Mouse (Mus musculus) liver, embryonic 12.5 days (tissue): ENCODE results near the gene Sypl. TPM values are rescaled to one million over a fixed set of nuclear protein-coding genes. Genes with fewer than 3 reads are reported as not detected.
"Not testable (repeated sequence)": the region's sequence is repeated elsewhere in the genome, so short reads cannot be mapped to it uniquely, and the experiment has no call there.

ENCODE experiments used
- ATAC-seq: fragments of 200-750 bp; cut with Nextera tagmentation; 2 replicates; pipeline ENCODE4 v1.8.0; 2017; ENCODE audit warnings: moderate number of reproducible peaks, mild to moderate bottlenecking, moderate library complexity
- H3K27ac ChIP-seq: fragments of 300-500 bp; sonication (generic); 2 replicates; pipeline ENCODE4 v1.5.1; 2016; ENCODE audit warnings: mild to moderate bottlenecking
- H3K27me3 ChIP-seq: fragments of 300-500 bp; sonication (generic); replicated peaks from 2 replicates; pipeline ENCODE4 v1.6.1; 2016; ENCODE audit warnings: mild to moderate bottlenecking, moderate library complexity
- H3K36me3 ChIP-seq: fragments of 300-500 bp; sonication (generic); 2 replicates; pipeline ENCODE4 v1.6.1; 2016; ENCODE audit warnings: mild to moderate bottlenecking, moderate library complexity
- H3K4me1 ChIP-seq: fragments of 300-500 bp; sonication (generic); 2 replicates; pipeline ENCODE4 v1.6.1; 2016
- H3K4me2 ChIP-seq: fragments of 300-500 bp; sonication (generic); 2 replicates; pipeline ENCODE4 v1.6.1; 2016; ENCODE audit warnings: mild to moderate bottlenecking, moderate library complexity
- H3K4me3 ChIP-seq: fragments of 300-500 bp; sonication (generic); 2 replicates; pipeline ENCODE4 v1.5.1; 2016; ENCODE audit warnings: mild to moderate bottlenecking, moderate library complexity
- H3K9ac ChIP-seq: fragments of 300-500 bp; sonication (generic); 2 replicates; pipeline ENCODE4 v1.6.1; 2016; ENCODE audit warnings: mild to moderate bottlenecking, moderate library complexity
- H3K9me3 ChIP-seq: fragments of 300-500 bp; sonication (generic); replicated peaks from 2 replicates; pipeline ENCODE4 v1.6.1; 2016; ENCODE audit warnings: mild to moderate bottlenecking, moderate library complexity
- WGBS: fragments of 180-500 bp; shearing (Covaris S2); methylation state at CpG from one replicate; pipeline ENCODE4 v1.1.7; 2016; ENCODE audit not compliant: insufficient replicate concordance; 5-methylcytosine and 5-hydroxymethylcytosine counted together
- polyA plus RNA-seq: library from polyadenylated mRNA; unstranded; fragments of >200 nt; fragmentation: Nextera tagmentation; extraction: Ambion mirVana; gene quantifications from 2 replicates; pipeline ENCODE4 v1.2.1, GENCODE M21; 2016

Sypl gene
- polyA plus RNA-seq, 1 experiment from 2014 or later, result 51.2 TPM

DNA sequence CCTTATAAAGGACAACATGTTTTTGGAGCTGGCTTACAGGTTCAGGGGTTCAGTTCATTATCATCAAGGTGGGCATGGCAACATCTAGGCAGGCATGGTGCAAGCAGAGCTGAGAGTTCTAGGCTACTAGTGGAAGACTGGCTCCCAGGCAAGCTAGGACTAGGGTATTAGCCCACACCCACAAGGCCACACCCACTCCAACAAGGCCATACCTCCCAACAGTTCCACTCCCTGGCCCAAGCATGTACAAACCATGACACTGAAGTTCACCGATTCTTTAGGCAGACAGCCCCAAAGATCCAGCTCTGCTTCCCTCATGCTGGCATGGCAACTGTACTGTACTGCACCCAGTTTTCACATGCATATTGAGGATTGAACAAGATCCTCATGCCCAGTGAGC, 29.4 kb downstream of the Sypl start:
- Histone ChIP-seq H3K4me3 (no peak overlapping the region), H3K4me2 (no peak overlapping the region), H3K4me1 (no peaks in the 10 kb centered on the region), H3K36me3 (peaks cover 5% of the 10 kb centered on the region; the same call in 1 of the 2 replicates), H3K27me3 (no peaks in the 10 kb centered on the region), H3K9me3 (no peaks in the 10 kb centered on the region), H3K9ac (no peak overlapping the region), H3K27ac (no peak overlapping the region)
- no peak for ATAC-seq
- 79% methylated on average over 1 of the region's 1 CpGs for WGBS

DNA sequence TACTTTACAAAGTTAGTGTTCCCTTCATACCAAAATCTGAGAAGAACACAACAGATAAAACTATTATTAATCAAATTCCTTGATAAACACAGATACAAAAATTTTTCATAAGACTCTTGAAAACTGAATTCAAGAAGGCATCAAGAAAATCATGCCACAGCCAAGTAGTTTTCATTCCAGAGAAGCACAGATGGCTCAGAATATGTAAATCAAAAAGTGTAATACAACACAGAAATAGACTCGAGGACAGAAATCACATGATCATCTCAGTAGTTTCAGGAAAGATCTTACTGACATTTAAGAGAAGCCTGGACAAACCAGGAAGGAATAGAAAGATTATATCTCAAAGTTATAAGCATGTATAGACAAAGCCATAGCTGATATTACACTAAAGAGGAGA, 32.6 kb downstream of the Sypl start:
- no peak overlapping the region for H3K4me3 ChIP-seq
- H3K27ac ChIP-seq, result no peak overlapping the region
- no peaks in the 10 kb centered on the region for H3K27me3 ChIP-seq
- H3K4me1 ChIP-seq, result no peaks in the 10 kb centered on the region
- no peak overlapping the region for H3K4me2 ChIP-seq
- H3K9ac ChIP-seq, result no peak overlapping the region
- WGBS, result 51% methylated on average over 1 of the region's 1 CpGs
- ATAC-seq, result no peak
- no peaks in the 10 kb centered on the region for H3K9me3 ChIP-seq
- no peaks in the 10 kb centered on the region for H3K36me3 ChIP-seq

DNA sequence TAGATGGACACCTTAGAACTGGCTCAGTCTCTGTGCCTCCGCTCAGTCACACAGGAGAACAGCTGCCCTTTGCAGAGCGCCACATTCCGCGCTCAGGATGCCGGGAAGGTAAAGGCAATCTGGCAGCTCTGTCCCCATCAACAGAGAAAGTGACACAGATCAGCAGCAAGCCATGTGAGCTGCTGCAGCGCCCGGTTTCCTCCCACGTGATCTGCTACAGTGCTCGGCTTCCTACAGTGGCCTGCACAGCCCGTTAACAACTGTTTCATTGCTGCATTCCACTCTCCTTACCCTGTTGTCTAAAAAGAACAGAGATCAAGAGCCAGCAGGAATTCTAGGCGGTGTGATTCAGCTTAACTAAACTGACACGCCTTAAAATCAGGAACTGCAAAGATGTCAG, 36.0 kb downstream of the Sypl start:
- Histone ChIP-seq H3K9ac (no peak overlapping the region), H3K27me3 (0 out of 2 replicates have a peak, but pooled peaks cover 5% of the 10 kb centered on the region), H3K4me2 (no peak overlapping the region), H3K27ac (no peak overlapping the region), H3K36me3 (no peaks in the 10 kb centered on the region), H3K9me3 (no peaks in the 10 kb centered on the region), H3K4me3 (no peak overlapping the region), H3K4me1 (no peaks in the 10 kb centered on the region)
- WGBS, result 61% methylated on average over 12 of the region's 12 CpGs
- ATAC-seq, result no peak

DNA sequence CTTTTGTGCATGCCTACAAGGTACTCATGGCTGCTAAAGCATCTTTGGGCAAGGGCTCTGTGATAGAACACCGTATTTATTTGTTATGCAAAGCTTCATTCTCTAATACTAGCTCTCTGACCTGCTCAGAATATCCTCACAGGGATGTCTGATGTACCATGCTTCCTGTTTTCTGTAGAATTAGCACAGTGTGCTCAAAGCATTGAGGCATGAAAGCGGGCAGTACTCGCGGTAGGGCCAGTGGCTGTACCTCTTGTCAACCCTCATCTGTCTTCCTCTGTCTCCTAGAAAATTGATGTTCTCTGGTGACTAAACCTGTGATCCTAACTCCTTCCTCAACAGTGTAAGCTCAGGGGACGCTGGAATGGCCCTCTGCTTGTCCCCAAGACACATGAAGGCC, 40.4 kb downstream of the Sypl start:
- ATAC-seq, result no peak

DNA sequence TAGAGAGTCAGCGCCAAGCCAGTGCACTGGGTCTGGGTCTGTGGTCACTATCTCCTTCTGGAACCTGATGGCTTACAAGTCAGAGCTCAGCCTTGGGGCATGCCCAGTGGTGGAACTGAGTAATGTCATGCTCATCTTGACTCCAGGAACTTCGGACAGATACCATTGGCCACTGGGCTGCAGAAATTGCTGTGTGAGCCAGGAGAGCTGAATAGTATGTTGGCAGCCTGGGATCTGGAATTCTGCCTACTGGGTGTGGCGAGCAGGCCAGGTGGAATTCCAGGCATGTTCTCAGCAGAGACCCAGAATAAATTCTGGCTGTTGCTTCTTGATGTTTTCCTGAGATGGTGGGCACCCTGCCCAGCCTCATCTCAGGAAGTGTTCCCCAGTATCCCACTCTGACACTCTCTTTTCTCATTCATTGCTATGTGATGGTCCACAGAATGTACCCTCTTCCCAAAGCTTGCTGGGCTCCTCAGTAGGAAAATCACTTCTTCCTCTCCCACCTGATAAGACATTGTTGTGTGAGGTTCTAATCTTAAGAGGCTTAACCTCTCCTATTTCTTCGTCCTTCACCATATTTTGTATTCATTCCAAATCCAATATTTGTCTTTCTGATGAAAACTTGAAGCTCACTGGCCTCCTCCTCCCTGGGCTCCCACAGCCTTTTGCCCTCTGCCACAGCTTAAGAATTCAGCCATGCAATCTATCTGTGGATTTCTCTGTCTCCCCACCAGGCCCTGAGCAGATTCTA, 41.6 kb downstream of the Sypl start:
- 52% methylated on average over 4 of the region's 4 CpGs for WGBS
- Histone ChIP-seq H3K9ac (no peak overlapping the region), H3K4me2 (no peak overlapping the region), H3K27me3 (0 out of 2 replicates have a peak, but pooled peaks cover 5% of the 10 kb centered on the region), H3K4me1 (no peaks in the 10 kb centered on the region), H3K36me3 (no peaks in the 10 kb centered on the region), H3K9me3 (no peaks in the 10 kb centered on the region), H3K4me3 (no peak overlapping the region), H3K27ac (no peak overlapping the region)
- no peak for ATAC-seq

More for the DNA sequence above, 40.4 kb downstream of the Sypl start:
- Histone ChIP-seq H3K4me2 (no peak overlapping the region), H3K27me3 (0 out of 2 replicates have a peak, but pooled peaks cover 5% of the 10 kb centered on the region), H3K36me3 (no peaks in the 10 kb centered on the region), H3K27ac (no peak overlapping the region), H3K9ac (no peak overlapping the region), H3K4me1 (no peaks in the 10 kb centered on the region), H3K9me3 (no peaks in the 10 kb centered on the region), H3K4me3 (no peak overlapping the region)
- WGBS, result 55% methylated on average over 5 of the region's 5 CpGs

DNA sequence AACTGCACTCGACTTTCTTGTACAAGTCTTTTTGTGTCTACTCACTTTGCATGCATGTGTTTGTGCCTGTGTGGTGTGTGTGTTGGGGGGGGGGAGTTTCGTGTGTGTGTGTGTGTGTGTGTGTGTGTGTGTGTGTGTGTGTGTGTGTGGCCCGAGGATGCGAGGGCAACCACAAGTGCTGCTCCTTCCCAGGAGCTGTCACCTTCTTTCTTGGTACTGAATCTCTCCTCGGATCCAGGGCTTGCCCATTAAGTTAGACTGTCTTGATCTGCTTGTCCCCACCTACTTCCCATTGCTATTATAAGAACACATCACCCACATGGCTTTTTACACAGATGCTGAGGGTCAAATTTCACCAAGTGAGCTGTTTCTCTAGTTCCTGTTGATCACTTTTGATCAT, 45.1 kb downstream of the Sypl start:
- 43% methylated on average over 5 of the region's 5 CpGs for WGBS
- H3K27me3 ChIP-seq, result 0 out of 2 replicates have a peak, but pooled peaks cover 5% of the 10 kb centered on the region

DNA sequence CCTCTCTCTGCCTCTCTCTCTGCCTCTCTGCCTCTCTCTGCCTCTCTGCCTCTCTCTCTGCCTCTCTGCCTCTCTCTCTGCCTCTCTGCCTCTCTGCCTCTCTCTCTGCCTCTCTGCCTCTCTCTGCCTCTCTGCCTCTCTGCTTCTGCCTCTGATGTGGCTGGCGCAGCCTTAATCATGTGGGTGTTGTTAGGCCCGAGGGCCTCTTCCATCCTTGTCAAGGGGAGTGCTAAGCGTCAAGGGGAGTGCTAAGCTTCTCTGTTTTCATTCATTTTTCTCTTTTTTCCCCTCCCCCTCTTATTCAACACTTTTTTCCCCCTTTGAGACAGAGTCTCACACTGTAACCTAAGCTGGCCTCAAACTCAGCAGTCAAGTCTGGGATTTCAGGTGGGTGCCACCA, 46.1 kb downstream of the Sypl start:
- not testable (repeated sequence) for H3K4me3 ChIP-seq, H3K9ac ChIP-seq, H3K4me1 ChIP-seq, H3K27ac ChIP-seq, H3K27me3 ChIP-seq, H3K9me3 ChIP-seq, ATAC-seq, H3K4me2 ChIP-seq, H3K36me3 ChIP-seq
- 40% methylated on average over 3 of the region's 3 CpGs for WGBS

More for the DNA sequence above, 45.1 kb downstream of the Sypl start:
- no peak for ATAC-seq
- Histone ChIP-seq H3K9me3 (no peaks in the 10 kb centered on the region), H3K4me1 (no peaks in the 10 kb centered on the region), H3K4me3 (no peak overlapping the region), H3K4me2 (no peak overlapping the region), H3K36me3 (no peaks in the 10 kb centered on the region), H3K9ac (no peak overlapping the region), H3K27ac (no peak overlapping the region)

DNA sequence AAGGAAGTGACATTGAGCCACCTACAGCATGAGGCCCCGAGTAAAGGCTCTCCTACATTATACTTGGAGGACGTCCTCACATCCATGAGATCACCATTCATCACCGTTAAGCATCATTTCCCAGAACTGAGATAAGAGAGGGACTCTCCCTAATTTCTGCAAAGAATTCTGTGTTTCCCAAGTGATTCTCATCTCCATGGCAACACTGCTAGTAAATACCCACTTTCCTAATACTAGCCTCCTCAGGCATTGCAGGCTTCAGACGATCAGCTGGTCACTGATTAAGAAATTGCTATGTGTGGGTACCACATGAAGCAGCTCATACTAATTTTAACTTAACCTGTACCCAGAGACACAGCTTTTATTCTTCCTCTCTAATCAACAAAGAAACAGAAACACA, 46.7 kb downstream of the Sypl start:
- no peaks in the 10 kb centered on the region for H3K4me1 ChIP-seq
- H3K9ac ChIP-seq, result no peak overlapping the region
- H3K27me3 ChIP-seq, result no peaks in the 10 kb centered on the region
- WGBS, result 51% methylated on average over 4 of the region's 4 CpGs
- no peak for ATAC-seq
- H3K27ac ChIP-seq, result no peak overlapping the region
- no peak overlapping the region for H3K4me3 ChIP-seq
- H3K9me3 ChIP-seq, result no peaks in the 10 kb centered on the region
- H3K4me2 ChIP-seq, result no peak overlapping the region
- H3K36me3 ChIP-seq, result no peaks in the 10 kb centered on the region

DNA sequence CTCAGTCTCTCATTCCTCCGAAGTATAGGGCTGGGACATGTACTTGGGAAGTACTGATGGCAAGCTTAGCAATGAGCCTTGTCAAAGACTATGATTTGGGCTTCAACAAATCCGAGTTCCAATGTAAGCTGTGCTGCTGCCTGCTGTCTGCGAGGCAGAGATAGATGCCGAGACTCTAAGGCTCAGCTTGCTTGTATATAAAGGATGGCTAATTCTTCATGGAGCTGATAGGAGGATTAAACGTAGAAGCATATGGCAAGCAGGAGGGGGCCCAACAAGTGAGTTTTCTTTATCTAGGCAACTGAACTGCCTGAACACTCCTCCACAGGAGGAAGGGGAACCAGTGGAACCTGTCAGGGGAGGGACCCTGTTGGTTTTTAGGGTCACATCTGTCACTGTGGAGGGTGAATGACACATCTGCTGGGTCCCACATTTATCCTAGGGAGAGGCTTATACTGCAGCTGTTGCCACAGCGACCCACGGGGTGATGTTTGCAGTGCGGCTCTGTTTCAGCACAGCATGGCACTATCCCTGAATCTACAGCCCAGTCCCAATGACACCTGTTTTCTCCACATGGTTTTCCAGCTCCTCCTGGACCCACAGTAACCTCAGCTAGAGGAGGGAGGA, 49.8 kb downstream of the Sypl start:
- Histone ChIP-seq H3K9ac (no peak overlapping the region), H3K27me3 (no peaks in the 10 kb centered on the region), H3K27ac (no peak overlapping the region), H3K4me1 (peaks cover 5% of the 10 kb centered on the region; the same call in 1 of the 2 replicates), H3K4me3 (no peak overlapping the region), H3K9me3 (no peaks in the 10 kb centered on the region), H3K4me2 (no peak overlapping the region), H3K36me3 (no peaks in the 10 kb centered on the region)
- ATAC-seq, result no peak
- WGBS, result 47% methylated on average over 8 of the region's 8 CpGs

DNA sequence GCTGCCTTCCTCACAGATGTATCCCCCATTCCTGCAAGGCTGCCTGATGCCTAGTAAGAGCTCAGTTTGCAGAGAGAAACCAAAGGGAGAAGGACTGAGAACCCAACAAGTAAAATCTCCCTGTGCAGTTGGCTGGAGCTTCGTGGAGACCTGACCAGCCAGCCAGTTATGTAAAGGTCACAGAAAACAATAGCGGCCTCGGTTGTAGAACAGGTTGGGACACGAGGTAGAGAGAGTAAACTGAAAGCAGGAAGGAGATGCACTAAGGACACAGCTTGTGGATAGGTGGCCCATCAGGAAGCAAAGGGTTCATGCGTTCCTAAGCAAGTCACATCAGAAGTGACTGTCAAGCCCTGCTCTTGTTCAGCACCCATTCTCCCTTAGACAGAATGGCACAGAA, 52.2 kb downstream of the Sypl start:
- no peak overlapping the region for H3K9ac ChIP-seq
- H3K9me3 ChIP-seq, result no peaks in the 10 kb centered on the region
- WGBS, result 59% methylated on average over 5 of the region's 5 CpGs
- no peak overlapping the region for H3K4me3 ChIP-seq
- no peak overlapping the region for H3K27ac ChIP-seq
- H3K4me2 ChIP-seq, result no peak overlapping the region
- H3K4me1 ChIP-seq, result peaks cover 10% of the 10 kb centered on the region; the same call in 1 of the 2 replicates
- no peak for ATAC-seq
- H3K36me3 ChIP-seq, result no peaks in the 10 kb centered on the region
- no peaks in the 10 kb centered on the region for H3K27me3 ChIP-seq

DNA sequence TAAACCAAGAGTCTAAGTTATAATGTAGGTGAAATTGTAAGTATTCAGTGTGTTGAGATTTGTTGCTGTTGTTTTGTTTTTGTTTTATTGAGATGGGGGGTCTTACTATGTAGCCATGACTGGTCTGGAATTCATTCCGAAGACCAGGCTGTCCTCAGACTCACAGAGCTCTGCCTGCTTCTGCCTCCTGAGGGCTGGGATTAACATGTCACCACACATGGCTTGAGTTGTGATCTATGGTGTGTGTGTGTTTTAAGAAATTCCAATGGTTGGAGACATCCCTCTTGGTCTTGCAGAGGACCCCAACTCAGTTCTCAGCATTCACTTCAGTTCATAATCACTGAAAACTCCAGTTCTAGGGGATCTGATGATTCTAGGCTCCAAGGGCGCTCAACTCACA, 53.5 kb downstream of the Sypl start:
- Histone ChIP-seq H3K36me3 (no peaks in the 10 kb centered on the region), H3K4me3 (no peak overlapping the region), H3K4me1 (peaks cover 10% of the 10 kb centered on the region; the same call in 1 of the 2 replicates), H3K27me3 (no peaks in the 10 kb centered on the region), H3K27ac (no peak overlapping the region), H3K9me3 (no peaks in the 10 kb centered on the region), H3K9ac (no peak overlapping the region), H3K4me2 (no peak overlapping the region)
- no peak for ATAC-seq
- WGBS, result 55% methylated on average over 2 of the region's 2 CpGs

DNA sequence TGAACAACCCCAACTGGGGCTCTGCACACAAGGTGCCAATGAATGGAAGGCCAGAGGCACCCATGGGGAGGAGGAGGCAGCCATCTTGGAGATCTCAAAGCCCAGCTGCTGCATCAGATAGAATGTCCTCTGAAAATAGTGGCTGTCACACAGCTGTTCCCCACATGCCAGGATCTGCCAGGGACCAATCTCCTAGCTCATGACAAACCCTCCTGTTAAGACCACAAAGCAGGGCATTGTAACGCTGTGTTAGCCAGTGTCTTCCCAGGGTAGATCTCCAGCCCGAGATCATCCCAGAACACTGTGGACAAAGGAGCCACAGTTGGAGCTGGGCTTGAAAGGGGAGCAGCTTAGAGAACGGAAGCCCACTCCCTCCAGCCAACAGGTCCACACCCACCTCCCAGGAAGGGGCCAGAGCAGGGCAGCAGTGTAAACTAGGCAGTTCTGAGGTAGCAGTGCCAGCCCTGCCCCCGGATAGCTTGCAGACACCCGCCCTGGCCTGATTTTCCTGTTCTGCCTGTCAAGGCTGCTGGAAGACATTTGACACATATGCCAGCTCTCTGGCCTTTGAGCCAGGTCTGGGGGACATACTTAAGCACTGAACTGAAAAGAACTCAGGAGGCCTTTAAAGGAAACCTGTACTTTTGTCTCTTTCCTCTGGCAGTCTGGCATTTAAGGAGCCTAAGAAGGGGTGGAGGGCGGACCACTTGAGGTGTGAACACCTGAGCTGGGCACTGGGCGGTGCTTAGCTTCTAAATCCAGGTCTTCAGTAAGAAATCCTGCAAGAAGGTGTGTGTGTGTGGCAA, 54.8 kb downstream of the Sypl start:
- Histone ChIP-seq H3K4me2 (no peak overlapping the region), H3K4me3 (no peak overlapping the region), H3K9ac (no peak overlapping the region), H3K27ac (no peak overlapping the region), H3K36me3 (no peaks in the 10 kb centered on the region), H3K9me3 (no peaks in the 10 kb centered on the region), H3K4me1 (peaks cover 10% of the 10 kb centered on the region; the same call in 1 of the 2 replicates), H3K27me3 (no peaks in the 10 kb centered on the region)
- ATAC-seq, result no peak
- WGBS, result 52% methylated on average over 7 of the region's 7 CpGs
